Mouse (Mus musculus) brain, adult 10 weeks (tissue): ENCODE measurements around the gene Gm11937. TPM values are rescaled to one million over a fixed set of nuclear protein-coding genes. Genes with fewer than 3 reads are reported as not detected.

Source experiments
- polyA plus RNA-seq: library from polyadenylated mRNA; stranded (reverse); fragments of 350-450 nt; fragmentation: Illumina TruSeq; extraction: RNeasy Lipid Tissue Mini Kit (QIAGEN cat#74804); gene quantifications from one replicate; pipeline ENCODE4 v1.2.3, GENCODE M21; 2015; ENCODE audit warnings: low read depth, low replicate concordance

The Gm11937 gene
- polyA plus RNA-seq, result not detected

GRCm38 (mm10) chr11:99610089-99610488 is at the start of gene Gm11937:
Gm11937 (minus strand) TSS chr11:99610189.

GRCm38 (mm10) chr11:99658467-99659010 is 48.5 kb upstream of the Gm11937 start, which contains the start of gene Gm11563:
Gm11563 (minus strand) TSS chr11:99658960.

GRCm38 (mm10) chr11:99650136-99650535 is 40.1 kb upstream of the Gm11937 start, which contains the start of gene Gm11555:
Gm11555 (minus strand) TSS chr11:99650236.

GRCm38 (mm10) chr11:99643635-99644139 is 33.7 kb upstream of the Gm11937 start, which contains the start of gene Krtap4-7:
Krtap4-7 (minus strand) TSS chr11:99644089.

GRCm38 (mm10) chr11:99634653-99635134 is 24.7 kb upstream of the Gm11937 start, which contains the start of gene Krtap4-2:
Krtap4-2 (minus strand) TSS chr11:99635084.

GRCm38 (mm10) chr11:99628138-99628537 is 18.1 kb upstream of the Gm11937 start, which contains the start of gene Krtap4-1:
Krtap4-1 (minus strand) TSS chr11:99628238.

GRCm38 (mm10) chr11:99620335-99620734 is 10.3 kb upstream of the Gm11937 start, which contains the start of gene Gm11562:
Gm11562 (minus strand) TSS chr11:99620435.

GRCm38 (mm10) chr11:99614796-99615363 is 4.9 kb upstream of the Gm11937 start, which contains the start of gene Krtap2-4:
Krtap2-4 (minus strand) TSS chr11:99614846.

GRCm38 (mm10) chr11:99603208-99603607 is 6.8 kb downstream of the Gm11937 start, which contains the start of gene Gm11938:
Gm11938 (minus strand) TSS chr11:99603308.

GRCm38 (mm10) chr11:99597742-99598141 is 12.2 kb downstream of the Gm11937 start, which contains the start of gene Krtap9-3:
Krtap9-3 (minus strand) TSS chr11:99598105.

GRCm38 (mm10) chr11:99590981-99591380 is 19.0 kb downstream of the Gm11937 start, which contains the start of gene Krtap1-3:
Krtap1-3 (minus strand) TSS chr11:99591339.

GRCm38 (mm10) chr11:99583245-99583704 is 26.7 kb downstream of the Gm11937 start, which contains the start of gene Krtap1-4:
Krtap1-4 (minus strand) TSS chr11:99583654.

GRCm38 (mm10) chr11:99580636-99581035 is 29.4 kb downstream of the Gm11937 start, which contains the start of gene Krtap1-5:
Krtap1-5 (minus strand) TSS chr11:99581016.

GRCm38 (mm10) chr11:99566530-99566929 is 43.5 kb downstream of the Gm11937 start, which contains the start of gene Krtap3-1:
Krtap3-1 (minus strand) TSS chr11:99566630.

Other genes with a start within 250 kb of the Gm11937 start
- gene Krt28, start 235.3 kb downstream of the Gm11937 start, polyA plus RNA-seq, result not detected
- 18.1 TPM for gene Krt10, start 220.8 kb downstream of the Gm11937 start, polyA plus RNA-seq
- 13.0 TPM for gene Krt12, start 187.9 kb downstream of the Gm11937 start, polyA plus RNA-seq
- gene Krt20, start 172.0 kb downstream of the Gm11937 start, polyA plus RNA-seq, result 0.22 TPM
- gene Krt23, start 117.1 kb downstream of the Gm11937 start, polyA plus RNA-seq, result not detected
- not detected for gene Krt39, start 88.9 kb downstream of the Gm11937 start, polyA plus RNA-seq
- gene Krt40, start 67.0 kb downstream of the Gm11937 start, polyA plus RNA-seq, result not detected
- gene Krtap3-3, start 59.3 kb downstream of the Gm11937 start, polyA plus RNA-seq, result not detected
- not detected for gene Krtap3-2, start 53.3 kb downstream of the Gm11937 start, polyA plus RNA-seq
- not detected for gene Gm11939, start 50.7 kb downstream of the Gm11937 start, polyA plus RNA-seq
- gene Krtap3-1, start 43.6 kb downstream of the Gm11937 start, polyA plus RNA-seq, result not detected
- gene Krtap1-5, start 29.2 kb downstream of the Gm11937 start, polyA plus RNA-seq, result not detected
- gene Krtap1-4, start 26.5 kb downstream of the Gm11937 start, polyA plus RNA-seq, result not detected
- not detected for gene Krtap1-3, start 18.9 kb downstream of the Gm11937 start, polyA plus RNA-seq
- gene Krtap9-3, start 12.1 kb downstream of the Gm11937 start, polyA plus RNA-seq, result not detected
- not detected for gene Gm11938, start 6.9 kb downstream of the Gm11937 start, polyA plus RNA-seq
- gene Krtap2-4, start 4.7 kb upstream of the Gm11937 start, polyA plus RNA-seq, result not detected
- not detected for gene Gm11562, start 10.2 kb upstream of the Gm11937 start, polyA plus RNA-seq
- gene Krtap4-1, start 18.0 kb upstream of the Gm11937 start, polyA plus RNA-seq, result not detected
- gene Krtap4-2, start 24.9 kb upstream of the Gm11937 start, polyA plus RNA-seq, result not detected
- gene Krtap4-7, start 33.9 kb upstream of the Gm11937 start, polyA plus RNA-seq, result not detected
- not detected for gene Gm11555, start 40.0 kb upstream of the Gm11937 start, polyA plus RNA-seq
- not detected for gene Gm11563, start 48.8 kb upstream of the Gm11937 start, polyA plus RNA-seq
- not detected for gene Krtap4-6, start 55.8 kb upstream of the Gm11937 start, polyA plus RNA-seq
- not detected for gene Gm14190, start 80.6 kb upstream of the Gm11937 start, polyA plus RNA-seq
- gene Gm14180, start 124.1 kb upstream of the Gm11937 start, polyA plus RNA-seq, result not detected
- gene Gm11595, start 162.7 kb upstream of the Gm11937 start, polyA plus RNA-seq, result not detected
- gene Krtap4-8, start 170.5 kb upstream of the Gm11937 start, polyA plus RNA-seq, result not detected
- not detected for gene Krtap4-9, start 175.0 kb upstream of the Gm11937 start, polyA plus RNA-seq
- gene Gm11596, start 183.3 kb upstream of the Gm11937 start, polyA plus RNA-seq, result not detected
- gene Gm11569, start 188.7 kb upstream of the Gm11937 start, polyA plus RNA-seq, result not detected
- gene Gm11554, start 194.3 kb upstream of the Gm11937 start, polyA plus RNA-seq, result not detected
- gene Krtap4-13, start 199.7 kb upstream of the Gm11937 start, polyA plus RNA-seq, result not detected
- gene Gm11564, start 205.5 kb upstream of the Gm11937 start, polyA plus RNA-seq, result not detected
- gene 2300003K06Rik, start 227.9 kb upstream of the Gm11937 start, polyA plus RNA-seq, result not detected
- not detected for gene Krtap4-16, start 241.4 kb upstream of the Gm11937 start, polyA plus RNA-seq
- gene Gm11568, start 247.7 kb upstream of the Gm11937 start, polyA plus RNA-seq, result not detected